Mouse (Mus musculus) heart, postnatal 10 days (tissue): Measurements from ENCODE around the gene Frmpd4. TPM values are rescaled to one million over a fixed set of nuclear protein-coding genes. Genes with fewer than 3 reads are reported as not detected.

Experiments
- DNase-seq, 2 experiments: peaks; one replicate each; pipeline ENCODE4 v3.0.0; 2021
- intact Hi-C: fragments of 180-260 bp; cut with DNase I; formaldehyde crosslinking; loops from one replicate; pipeline ENCODE4 v1.15.1; 2025
- total RNA-seq, 2 experiments: library from RNA; stranded (reverse); gene quantifications; 2 replicates each; pipeline ENCODE4 v1.2.3; 2021

Frmpd4 gene
- total RNA-seq, 2 experiments from 2014 or later: 0.05 TPM; not detected in 1

- intact Hi-C loops: no loop called here
- no peak for DNase-seq
Measured at GRCm38 (mm10) chrX:167654806-167655495, 922.1 kb downstream of the Frmpd4 start.

- DNase-seq: no peak
Measured at GRCm38 (mm10) chrX:167654249-167654648, 922.8 kb downstream of the Frmpd4 start.

GRCm38 (mm10) chrX:167597639-167598217 lies 979.3 kb downstream of the Frmpd4 start:
- DNase-seq: no peak
- intact Hi-C loops: no loop called here

More at GRCm38 (mm10) chrX:167654249-167654648, 922.8 kb downstream of the Frmpd4 start:
- intact Hi-C loops: no loop called here

- intact Hi-C loops: no loop called here
- DNase-seq: no peak
Measured at GRCm38 (mm10) chrX:167552827-167553226, 1024.2 kb downstream of the Frmpd4 start.

GRCm38 (mm10) chrX:167523151-167523550 lies 1053.9 kb downstream of the Frmpd4 start:
- DNase-seq: no peak
- intact Hi-C loops: no loop called here

- intact Hi-C loops: no loop called here
- no peak for DNase-seq
Measured at GRCm38 (mm10) chrX:167522528-167522927, 1054.5 kb downstream of the Frmpd4 start.

- intact Hi-C loops: no loop called here
- DNase-seq: no peak
Measured at GRCm38 (mm10) chrX:167518440-167518839, 1058.6 kb downstream of the Frmpd4 start.

- intact Hi-C loops: loop anchor here (10.0 kb wide), 1 partner anchor 317 kb away; no protein-coding TSS in a partner anchor
- peak; percentile 47 to 53 for DNase-seq
Measured at GRCm38 (mm10) chrX:167497780-167498179, 1079.3 kb downstream of the Frmpd4 start.

- intact Hi-C loops: loop anchor here (10.0 kb wide), 1 partner anchor 323 kb away; no protein-coding TSS in a partner anchor
- no peak for DNase-seq
Measured at GRCm38 (mm10) chrX:167492265-167492664, 1084.8 kb downstream of the Frmpd4 start.

- intact Hi-C loops: loop anchor here (10.0 kb wide), 1 partner anchor 323 kb away; no protein-coding TSS in a partner anchor
- no peak for DNase-seq
Measured at GRCm38 (mm10) chrX:167491589-167492207, 1085.3 kb downstream of the Frmpd4 start.

- intact Hi-C loops: no loop called here
- DNase-seq: no peak
Measured at GRCm38 (mm10) chrX:167483409-167484177, 1093.4 kb downstream of the Frmpd4 start.

GRCm38 (mm10) chrX:167477636-167478035 lies 1099.4 kb downstream of the Frmpd4 start:
- no peak for DNase-seq
- intact Hi-C loops: no loop called here

- DNase-seq: no peak
- intact Hi-C loops: no loop called here
Measured at GRCm38 (mm10) chrX:167434883-167435282, 1142.1 kb downstream of the Frmpd4 start.

- DNase-seq: no peak
- intact Hi-C loops: no loop called here
Measured at GRCm38 (mm10) chrX:167433950-167434349, 1143.1 kb downstream of the Frmpd4 start.

Other genes with a start within 250 kb of the Frmpd4 start
- gene Msl3, start 96.7 kb upstream of the Frmpd4 start, total RNA-seq: 10 to 100 TPM; 44.8 to 47.9 TPM
- 1 to 10 TPM; 5.9 TPM for gene Arhgap6, start 217.9 kb upstream of the Frmpd4 start, total RNA-seq